Mouse (Mus musculus) midbrain, embryonic 10.5 days (tissue): ENCODE measurements around the gene Obscn. TPM values are rescaled to one million over a fixed set of nuclear protein-coding genes. Genes with fewer than 3 reads are reported as not detected.

Experiments used
- DNase-seq: peaks from one replicate; pipeline ENCODE4 v3.0.0-alpha.2; 2017; ENCODE audit warnings: low spot score
- H3K27ac ChIP-seq: fragments of 300-500 bp; sonication (generic); replicated peaks from 2 replicates; pipeline ENCODE4 v1.5.1; 2016; ENCODE audit warnings: mild to moderate bottlenecking
- H3K27me3 ChIP-seq: fragments of 300-500 bp; sonication (generic); 2 replicates; pipeline ENCODE4 v1.6.1; 2016; ENCODE audit warnings: low read depth, mild to moderate bottlenecking; ENCODE audit not compliant: poor library complexity, severe bottlenecking
- H3K36me3 ChIP-seq: fragments of 300-500 bp; sonication (generic); 2 replicates; pipeline ENCODE4 v1.6.1; 2016; ENCODE audit warnings: mild to moderate bottlenecking, moderate library complexity
- H3K4me1 ChIP-seq: fragments of 300-500 bp; sonication (generic); 2 replicates; pipeline ENCODE4 v1.6.1; 2016
- H3K4me3 ChIP-seq: fragments of 300-500 bp; sonication (generic); 2 replicates; pipeline ENCODE4 v1.5.1; 2016; ENCODE audit warnings: mild to moderate bottlenecking, moderate library complexity
- H3K9me3 ChIP-seq: fragments of 300-500 bp; sonication (generic); replicated peaks from 2 replicates; pipeline ENCODE4 v1.6.1; 2016; ENCODE audit warnings: mild to moderate bottlenecking
- WGBS: fragments of 180-500 bp; shearing (Covaris S2); methylation state at CpG from one replicate; pipeline ENCODE4 v1.1.7; 2016; 5-methylcytosine and 5-hydroxymethylcytosine counted together
- polyA plus RNA-seq: library from polyadenylated mRNA; unstranded; fragments of >200 nt; fragmentation: Nextera tagmentation; extraction: Ambion mirVana; gene quantifications from 2 replicates; pipeline ENCODE4 v1.2.1, GENCODE M21; 2016

The Obscn gene
- polyA plus RNA-seq, 1 experiment from 2014 or later: 0.01 TPM

- 90% methylated on average over 11 of the region's 11 CpGs for WGBS
- no peak for DNase-seq
- Histone ChIP-seq H3K9me3 (no peaks in the 10 kb centered on the region), H3K27ac (no peak overlapping the region), H3K36me3 (no peaks in the 10 kb centered on the region), H3K4me3 (no peak overlapping the region), H3K27me3 (no peaks in the 10 kb centered on the region; the same call in 1 of the 2 replicates), H3K4me1 (no peaks in the 10 kb centered on the region)
These were observed 57.9 kb downstream of the Obscn start for GRCm38 (mm10) chr11:59078311-59078710.

GRCm38 (mm10) chr11:59070321-59070720 is 65.9 kb downstream of the Obscn start:
- DNase-seq: no peak
- Histone ChIP-seq H3K36me3 (no peaks in the 10 kb centered on the region), H3K27ac (no peak overlapping the region), H3K27me3 (no peaks in the 10 kb centered on the region), H3K4me1 (peaks cover 17% of the 10 kb centered on the region), H3K9me3 (no peaks in the 10 kb centered on the region), H3K4me3 (no peak overlapping the region)
- WGBS: 87% methylated on average over 2 of the region's 2 CpGs

GRCm38 (mm10) chr11:59068922-59069321 is 67.3 kb downstream of the Obscn start:
- Histone ChIP-seq H3K4me1 (peaks cover 17% of the 10 kb centered on the region), H3K36me3 (no peaks in the 10 kb centered on the region), H3K27ac (peak overlapping the region; percentile 65), H3K27me3 (no peaks in the 10 kb centered on the region), H3K9me3 (no peaks in the 10 kb centered on the region), H3K4me3 (no peak overlapping the region)
- 81% methylated on average over 8 of the region's 8 CpGs for WGBS
- DNase-seq: no peak

GRCm38 (mm10) chr11:59068433-59068832 is 67.8 kb downstream of the Obscn start:
- DNase-seq: no peak
- Histone ChIP-seq H3K9me3 (no peaks in the 10 kb centered on the region), H3K27me3 (no peaks in the 10 kb centered on the region), H3K36me3 (no peaks in the 10 kb centered on the region), H3K4me1 (peaks cover 17% of the 10 kb centered on the region), H3K27ac (peak overlapping the region; percentile 65), H3K4me3 (no peak overlapping the region)
- 18% methylated on average over 1 of the region's 1 CpGs for WGBS

- Histone ChIP-seq H3K27ac (peak overlapping the region; percentile 65), H3K4me1 (peaks cover 17% of the 10 kb centered on the region), H3K4me3 (no peak overlapping the region), H3K27me3 (no peaks in the 10 kb centered on the region), H3K9me3 (no peaks in the 10 kb centered on the region), H3K36me3 (no peaks in the 10 kb centered on the region)
- DNase-seq: no peak
- 83% methylated on average over 9 of the region's 9 CpGs for WGBS
These were observed 68.3 kb downstream of the Obscn start for GRCm38 (mm10) chr11:59067921-59068320.

- Histone ChIP-seq H3K4me1 (no peaks in the 10 kb centered on the region), H3K9me3 (no peaks in the 10 kb centered on the region), H3K27ac (no peak overlapping the region), H3K4me3 (no peak overlapping the region), H3K36me3 (no peaks in the 10 kb centered on the region), H3K27me3 (no peaks in the 10 kb centered on the region)
- 70% methylated on average over 3 of the region's 3 CpGs for WGBS
- DNase-seq: no peak
These were observed 78.2 kb downstream of the Obscn start for GRCm38 (mm10) chr11:59058025-59058424.

- H3K9me3 ChIP-seq: no peaks in the 10 kb centered on the region
- no peaks in the 10 kb centered on the region for H3K36me3 ChIP-seq
- DNase-seq: no peak
- 87% methylated on average over 9 of the region's 9 CpGs for WGBS
- H3K4me1 ChIP-seq: no peaks in the 10 kb centered on the region
- H3K27ac ChIP-seq: no peak overlapping the region
- H3K27me3 ChIP-seq: no peaks in the 10 kb centered on the region
- no peak overlapping the region for H3K4me3 ChIP-seq
These were observed 85.2 kb downstream of the Obscn start for GRCm38 (mm10) chr11:59051031-59051430.

- no peaks in the 10 kb centered on the region for H3K9me3 ChIP-seq
- no peak for DNase-seq
- WGBS: 93% methylated on average over 15 of the region's 15 CpGs
- no peaks in the 10 kb centered on the region for H3K27me3 ChIP-seq
- no peak overlapping the region for H3K27ac ChIP-seq
- H3K4me3 ChIP-seq: no peak overlapping the region
- no peaks in the 10 kb centered on the region for H3K36me3 ChIP-seq
- H3K4me1 ChIP-seq: peaks cover 4% of the 10 kb centered on the region; the same call in 1 of the 2 replicates
These were observed 91.4 kb downstream of the Obscn start for GRCm38 (mm10) chr11:59044703-59045330.

- Histone ChIP-seq H3K9me3 (no peaks in the 10 kb centered on the region), H3K4me3 (no peak overlapping the region), H3K27me3 (no peaks in the 10 kb centered on the region), H3K4me1 (no peaks in the 10 kb centered on the region), H3K36me3 (no peaks in the 10 kb centered on the region), H3K27ac (no peak overlapping the region)
- DNase-seq: no peak
- 95% methylated on average over 13 of the region's 13 CpGs for WGBS
These were observed 107.2 kb downstream of the Obscn start for GRCm38 (mm10) chr11:59029003-59029402.

- Histone ChIP-seq H3K4me3 (no peak overlapping the region), H3K9me3 (no peaks in the 10 kb centered on the region), H3K27ac (no peak overlapping the region), H3K27me3 (no peaks in the 10 kb centered on the region), H3K36me3 (no peaks in the 10 kb centered on the region), H3K4me1 (no peaks in the 10 kb centered on the region)
- 87% methylated on average over 6 of the region's 6 CpGs for WGBS
- DNase-seq: no peak
These were observed 109.8 kb downstream of the Obscn start for GRCm38 (mm10) chr11:59026411-59026810.

- Histone ChIP-seq H3K9me3 (no peaks in the 10 kb centered on the region), H3K36me3 (no peaks in the 10 kb centered on the region), H3K4me3 (no peak overlapping the region), H3K27ac (no peak overlapping the region), H3K4me1 (no peaks in the 10 kb centered on the region), H3K27me3 (no peaks in the 10 kb centered on the region)
- DNase-seq: peak; percentile 43
- 42% methylated on average over 9 of the region's 9 CpGs for WGBS
These were observed 121.2 kb downstream of the Obscn start for GRCm38 (mm10) chr11:59015052-59015451.

GRCm38 (mm10) chr11:59002327-59003079 is 133.7 kb downstream of the Obscn start:
- Histone ChIP-seq H3K27me3 (0 out of 2 replicates have a peak, but pooled peaks cover 8% of the 10 kb centered on the region), H3K4me3 (no peak overlapping the region), H3K36me3 (no peaks in the 10 kb centered on the region), H3K4me1 (no peaks in the 10 kb centered on the region), H3K9me3 (no peaks in the 10 kb centered on the region), H3K27ac (no peak overlapping the region)
- DNase-seq: no peak
- 80% methylated on average over 7 of the region's 7 CpGs for WGBS

GRCm38 (mm10) chr11:59000635-59001034 is 135.6 kb downstream of the Obscn start:
- 90% methylated on average over 21 of the region's 21 CpGs for WGBS
- Histone ChIP-seq H3K4me3 (no peak overlapping the region), H3K4me1 (peaks cover 3% of the 10 kb centered on the region; the same call in 1 of the 2 replicates), H3K27ac (no peak overlapping the region), H3K36me3 (no peaks in the 10 kb centered on the region), H3K9me3 (no peaks in the 10 kb centered on the region), H3K27me3 (peaks cover 26% of the 10 kb centered on the region)
- DNase-seq: no peak
